Mouse (Mus musculus) megakaryocyte progenitor cell, adult 5-6 weeks (primary cell): ENCODE measurements around the gene Tns3. TPM values are rescaled to one million over a fixed set of nuclear protein-coding genes. Genes with fewer than 3 reads are reported as not detected.

Experiments
- ATAC-seq: replicated peaks from 2 replicates; pipeline ENCODE4 v1.8.0; 2016; ENCODE audit warnings: mild to moderate bottlenecking, moderate TSS enrichment, inconsistent platforms; ENCODE audit not compliant: poor library complexity
- total RNA-seq, 2 experiments: library from RNA; stranded (forward) in 1 of 2; stranded (reverse) in 1 of 2; fragments of 157-497, 149-512 nt in 1 of 2; fragments of 200-1000 nt in 1 of 2; gene quantifications; 2 replicates each; pipeline versions ENCODE4 v1.2.3 to v1.2.4; 2015 to 2017

Gene Tns3
- total RNA-seq, 2 experiments from 2014 or later: 11.5 to 27.0 TPM

GRCm38 (mm10) chr11:8484538-8484937 lies 179.8 kb downstream of the Tns3 start:
- ATAC-seq: no peak

DNA sequence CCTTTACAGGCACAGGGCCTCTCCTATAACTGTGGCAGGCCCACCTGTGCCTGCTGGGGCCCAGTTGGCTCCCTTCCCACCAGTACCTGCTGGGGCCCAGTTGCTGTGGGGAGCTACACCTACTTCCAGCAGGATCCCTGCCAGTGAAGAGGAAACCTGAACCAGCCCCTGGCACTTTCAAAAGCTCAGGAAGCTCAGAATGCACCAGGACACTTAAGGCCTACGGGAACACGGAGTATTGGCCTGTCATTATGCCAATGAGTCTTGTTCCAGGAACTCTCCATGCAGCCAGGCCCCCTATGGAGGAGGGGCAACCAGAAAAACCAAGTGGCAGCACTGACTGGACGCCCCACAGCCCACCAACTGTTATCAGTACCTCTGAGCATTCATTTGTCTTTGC lies 181.6 kb downstream of the Tns3 start:
- no peak for ATAC-seq

DNA sequence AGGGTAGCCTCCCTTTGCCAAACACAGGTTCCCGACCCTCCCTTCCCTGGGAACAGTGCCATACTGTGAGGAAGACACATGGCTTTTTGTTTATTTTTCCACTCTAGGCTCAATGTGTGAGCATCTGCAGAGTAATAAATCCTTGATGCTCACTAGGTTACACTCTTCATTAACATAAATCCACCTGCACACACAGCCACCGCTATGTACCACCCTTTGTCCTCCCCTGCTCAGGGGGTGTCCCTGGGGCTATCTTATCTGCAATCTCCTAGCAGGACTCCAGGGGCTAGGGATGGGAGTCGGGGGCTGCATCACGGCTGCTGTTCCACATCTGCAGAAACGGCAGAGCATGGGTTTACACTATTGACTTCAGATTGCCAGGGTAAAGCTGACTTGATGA lies 182.4 kb downstream of the Tns3 start:
- ATAC-seq: no peak

DNA sequence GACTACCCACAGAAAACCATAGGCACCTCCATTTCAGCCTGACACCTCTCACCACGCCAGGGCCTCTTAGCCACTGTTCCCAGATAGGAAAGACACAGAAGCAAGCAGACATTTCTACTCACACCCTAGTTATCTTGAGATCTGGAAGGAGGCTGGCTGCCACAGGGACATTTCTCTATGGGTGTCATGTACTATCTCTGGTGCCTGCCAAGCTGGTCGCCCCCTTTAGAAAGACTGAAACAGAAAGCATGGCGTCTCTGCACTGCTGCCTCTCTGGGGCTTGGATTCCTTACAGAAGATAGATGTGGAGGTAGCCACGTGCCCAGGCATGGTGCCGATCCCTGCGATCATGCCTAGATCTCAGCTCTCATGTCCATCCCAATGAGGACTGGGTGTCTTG lies 182.8 kb downstream of the Tns3 start:
- ATAC-seq: no peak

DNA sequence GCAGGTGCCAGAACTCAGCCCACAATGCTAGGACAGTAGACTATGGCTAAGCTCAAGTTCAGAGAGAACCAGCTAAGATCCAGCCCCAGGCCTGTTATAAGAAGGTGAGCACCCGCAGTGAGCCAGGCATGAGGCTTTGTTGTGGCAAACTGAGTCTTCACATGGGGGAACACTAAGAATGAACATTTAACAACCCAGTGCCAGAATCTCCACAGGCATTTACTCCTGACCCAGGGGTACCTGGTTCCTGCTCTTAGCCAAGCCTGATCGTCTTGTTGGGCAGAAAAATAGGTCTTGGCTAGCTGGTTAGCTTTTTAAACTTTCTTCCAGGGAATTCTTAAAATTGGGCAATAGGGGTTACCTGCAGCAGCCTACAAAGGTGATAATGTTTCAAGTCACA lies 184.5 kb downstream of the Tns3 start:
- no peak for ATAC-seq

- ATAC-seq: no peak
Measured at GRCm38 (mm10) chr11:8479313-8479712, 185.0 kb downstream of the Tns3 start.

GRCm38 (mm10) chr11:8473616-8474015 lies 190.7 kb downstream of the Tns3 start:
- ATAC-seq: no peak

DNA sequence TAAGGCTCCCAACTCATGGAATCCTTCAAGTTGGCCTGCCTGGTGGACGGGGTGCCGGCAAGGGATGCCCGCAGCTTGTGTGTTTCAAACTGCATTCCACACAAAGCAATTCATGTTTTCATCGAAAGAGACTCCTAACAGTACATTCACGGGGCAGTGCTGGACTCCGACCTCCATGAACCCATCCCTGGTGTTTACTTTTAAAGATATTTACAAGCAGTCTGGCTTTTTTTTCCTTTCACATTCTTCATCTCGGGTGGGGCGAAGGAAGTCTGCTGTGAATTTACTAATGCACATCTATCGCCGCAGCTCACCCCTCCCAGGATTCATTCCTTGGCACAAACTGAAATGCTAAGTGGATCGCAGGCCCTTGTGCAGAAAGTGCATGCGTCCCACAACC lies 191.9 kb downstream of the Tns3 start:
- ATAC-seq: no peak

- no peak for ATAC-seq
Measured at GRCm38 (mm10) chr11:8471535-8471934, 192.8 kb downstream of the Tns3 start.

GRCm38 (mm10) chr11:8469537-8469936 lies 194.8 kb downstream of the Tns3 start:
- ATAC-seq: no peak

- peak; percentile 75 for ATAC-seq
Measured at GRCm38 (mm10) chr11:8468161-8469091, 195.9 kb downstream of the Tns3 start.

DNA sequence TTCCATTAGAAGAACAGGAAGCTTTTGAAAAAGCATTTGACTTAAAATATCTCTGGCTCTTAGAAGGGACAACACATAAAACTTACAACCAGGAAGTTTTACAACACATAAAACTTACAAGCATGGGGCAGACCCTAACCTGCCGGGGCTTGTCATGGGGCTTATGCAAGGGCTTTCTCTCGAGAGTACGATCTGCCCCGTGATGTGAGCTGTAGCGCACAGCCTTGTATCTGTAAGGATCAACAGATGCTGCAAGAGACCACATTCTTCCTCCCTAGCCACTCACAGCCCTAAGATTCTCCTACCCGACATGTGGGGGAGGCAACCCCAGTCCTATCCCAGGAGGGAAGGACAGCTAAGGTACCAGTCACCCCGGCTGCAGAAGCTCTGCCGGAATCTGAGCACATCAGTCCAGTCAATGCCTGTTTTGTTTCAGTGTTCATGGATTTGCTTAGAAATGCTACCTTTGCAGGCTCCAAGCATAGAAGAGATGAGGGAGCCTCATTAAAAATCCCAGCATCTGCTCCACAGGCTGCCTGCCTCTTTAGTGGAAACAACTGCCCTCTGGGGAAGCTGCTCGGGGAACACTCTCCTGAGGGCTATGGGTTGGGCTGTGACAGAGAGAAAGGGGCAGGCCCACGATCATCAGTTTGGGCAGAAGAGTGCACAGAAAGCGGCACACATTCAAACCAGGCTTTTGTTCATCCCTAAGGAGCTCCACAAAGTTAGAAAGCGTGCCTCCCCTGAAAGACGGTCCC lies 196.8 kb downstream of the Tns3 start:
- ATAC-seq: no peak

GRCm38 (mm10) chr11:8463866-8464265 lies 200.5 kb downstream of the Tns3 start:
- no peak for ATAC-seq

DNA sequence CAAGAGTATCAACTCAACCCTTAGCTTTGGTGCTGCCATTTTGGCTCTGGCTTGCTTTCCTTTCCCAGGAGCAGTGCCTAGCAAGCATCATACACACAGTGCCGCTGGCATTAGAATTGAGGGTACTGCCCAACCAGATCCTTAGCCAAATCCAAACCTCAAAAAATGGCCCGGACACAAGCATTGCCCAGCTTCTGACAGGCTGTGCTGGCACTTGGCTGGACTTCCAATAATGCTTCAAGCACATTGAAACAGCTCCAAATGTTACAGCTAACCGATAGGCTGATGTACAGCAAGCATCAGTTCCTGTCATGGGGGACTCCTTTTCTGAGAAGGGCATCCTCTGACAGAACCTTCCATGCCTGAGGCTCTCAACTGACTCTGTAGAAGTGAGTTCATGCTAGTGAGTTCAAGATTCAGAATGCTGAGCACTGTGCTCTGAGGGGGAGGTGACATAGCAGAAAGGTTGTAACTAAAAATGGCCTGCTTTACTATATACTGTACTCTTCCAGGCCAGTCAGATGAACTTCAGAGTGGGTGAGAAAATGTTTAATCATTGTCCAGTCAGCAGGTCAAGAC lies 201.4 kb downstream of the Tns3 start:
- ATAC-seq: no peak

- ATAC-seq: no peak
Measured at GRCm38 (mm10) chr11:8460835-8461234, 203.5 kb downstream of the Tns3 start.

GRCm38 (mm10) chr11:8457951-8458350 lies 206.4 kb downstream of the Tns3 start:
- ATAC-seq: no peak

GRCm38 (mm10) chr11:8456586-8457285 lies 207.6 kb downstream of the Tns3 start:
- no peak for ATAC-seq

DNA sequence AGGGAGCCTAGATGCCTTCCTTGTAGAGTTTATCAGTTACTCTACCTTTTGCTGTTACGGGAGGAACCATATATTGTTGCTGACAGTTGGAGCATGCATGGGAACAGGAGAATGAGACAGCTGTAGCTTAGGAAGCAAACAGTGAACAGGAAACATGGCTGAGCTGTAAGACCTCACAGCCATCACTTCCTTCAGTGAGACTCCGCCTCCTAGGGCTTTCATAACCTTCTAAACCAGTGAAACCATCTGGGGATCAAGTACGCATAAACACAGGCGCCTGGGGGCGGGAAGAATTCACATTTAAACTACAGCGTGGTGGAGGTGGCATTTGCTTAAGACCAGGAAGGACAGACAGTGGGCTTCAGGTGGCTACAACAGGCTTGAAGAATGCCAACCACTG lies 208.7 kb downstream of the Tns3 start:
- ATAC-seq: peak; percentile 86

DNA sequence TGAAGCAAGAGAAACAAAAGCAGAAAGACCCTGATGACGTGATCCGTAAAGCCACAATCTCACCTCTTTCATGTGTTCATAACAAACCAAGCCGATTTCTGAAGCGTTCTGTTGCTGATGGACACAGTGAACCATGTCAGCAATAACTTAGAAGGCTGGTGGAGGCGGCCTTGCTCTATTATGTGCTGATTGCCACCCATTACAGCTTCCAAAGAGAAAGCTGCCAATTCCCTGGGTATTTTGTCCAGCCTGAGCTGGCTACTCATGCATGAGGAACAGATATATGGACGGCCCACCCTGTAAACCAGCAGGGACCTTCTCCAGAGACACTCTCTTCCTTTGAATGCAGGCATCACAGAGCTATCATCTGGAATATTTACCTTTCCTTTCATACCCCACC lies 211.1 kb downstream of the Tns3 start:
- ATAC-seq: no peak

- ATAC-seq: peak; percentile 11
Measured at GRCm38 (mm10) chr11:8451597-8452201, 212.6 kb downstream of the Tns3 start.

GRCm38 (mm10) chr11:8450540-8450939 lies 213.8 kb downstream of the Tns3 start:
- no peak for ATAC-seq
